Mouse (Mus musculus): ENCODE measurements around the gene Faf1. TPM values are rescaled to one million over a fixed set of nuclear protein-coding genes. Genes with fewer than 3 reads are reported as not detected.
A peak's percentile ranks its signal among the peaks of the same experiment; 100 is the strongest.
"Not testable (repeated sequence)": the region's sequence is repeated elsewhere in the genome, so short reads cannot be mapped to it uniquely, and the experiment has no call there.

The Faf1 gene
- total RNA-seq, 2 experiments from 2014 or later: 26.8 to 27.6 TPM

DNA sequence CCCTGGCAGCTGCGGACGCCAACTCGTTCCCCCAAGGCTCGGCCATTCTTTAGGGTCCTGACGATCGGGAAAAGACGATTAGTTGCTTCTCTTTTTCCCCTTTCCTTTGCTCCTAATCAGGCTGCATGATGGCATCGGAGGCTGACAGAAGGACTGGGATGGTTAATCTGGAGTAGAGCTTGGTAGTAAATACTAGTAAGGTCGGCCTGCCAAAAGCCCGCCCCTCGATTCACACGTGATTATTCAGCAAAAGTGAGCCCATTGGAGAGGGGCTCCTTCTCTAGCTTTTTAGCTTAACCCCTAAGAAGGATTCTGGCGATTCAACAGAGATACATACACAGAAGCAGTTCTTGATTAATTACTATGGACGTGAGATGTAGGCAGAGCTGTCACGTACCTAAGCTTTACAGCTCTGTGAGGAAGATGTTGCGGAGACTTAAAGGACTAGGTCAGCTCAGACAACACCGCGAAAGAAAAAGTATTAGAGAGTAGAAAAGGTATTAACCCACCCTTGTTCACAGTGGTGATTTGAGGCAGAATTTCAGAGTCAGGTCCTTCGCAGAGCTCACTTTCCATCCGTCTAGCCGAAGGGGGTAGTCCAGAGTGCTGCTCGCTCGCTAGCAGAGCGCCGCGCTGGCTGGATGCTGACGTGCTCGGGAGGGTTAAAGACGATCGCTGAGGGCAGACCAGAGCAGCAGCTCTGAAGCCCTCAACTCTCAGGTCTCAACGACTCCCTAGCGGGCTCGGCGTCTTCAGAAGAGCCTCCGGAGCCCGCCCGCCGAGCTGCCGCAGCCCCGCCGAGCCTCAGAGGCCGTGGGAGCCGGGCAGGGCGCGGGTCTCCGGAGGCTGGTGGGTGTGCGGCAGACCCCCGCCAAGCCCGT is 11.0 kb upstream of the Faf1 start:
- DNase-seq: peak; percentile 70

DNA sequence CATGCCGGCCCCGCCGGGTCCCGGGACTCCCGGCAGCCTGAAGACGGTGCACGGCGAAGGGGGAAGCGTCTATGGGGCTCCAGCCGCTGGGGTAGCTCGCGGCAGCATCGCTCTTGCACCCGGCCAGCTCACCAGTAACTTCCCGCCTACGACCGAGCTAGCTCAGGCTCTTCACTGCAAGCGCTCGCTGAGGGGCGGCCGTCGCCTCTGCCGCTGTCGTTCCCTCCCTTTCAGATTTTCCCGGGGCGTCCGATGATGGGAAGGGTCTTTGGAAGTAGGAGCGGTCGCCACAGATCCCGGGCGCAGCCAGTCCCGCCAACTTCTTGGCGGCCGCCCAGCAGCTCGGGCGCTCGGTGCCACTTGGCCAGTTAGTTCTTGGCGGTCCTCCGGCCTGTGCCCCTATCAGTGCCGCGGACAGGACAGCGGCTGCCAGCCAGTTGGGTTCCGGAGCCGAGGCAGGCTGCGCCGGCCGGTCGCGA is 10.4 kb upstream of the Faf1 start:
- DNase-seq: peak; percentile 77

- DNase-seq: peak; percentile 90
Observed at GRCm38 (mm10) chr4:109666461-109667269, 9.7 kb upstream of the Faf1 start, which contains the start of gene Cdkn2c. TSS of gene Cdkn2c (minus strand) at chr4:109667189.

DNA sequence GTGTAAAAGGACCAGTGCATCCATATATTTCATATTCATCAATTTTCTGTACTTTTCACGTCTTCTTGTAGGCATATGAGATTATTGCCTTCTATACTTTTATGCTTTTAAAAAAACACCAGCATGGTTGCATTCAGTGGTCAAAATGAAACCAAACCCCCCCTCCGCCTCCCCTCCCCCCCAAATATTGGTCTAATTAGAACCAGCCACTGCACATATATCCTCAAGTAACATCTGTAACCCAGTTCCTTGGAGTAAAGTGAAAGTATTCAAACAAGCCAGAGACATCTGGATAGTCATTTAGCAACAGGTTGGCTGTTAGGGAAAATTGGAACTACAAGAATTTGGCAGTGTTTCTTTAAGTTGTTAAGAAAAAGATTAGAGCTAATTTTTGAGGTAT is 8.9 kb upstream of the Faf1 start:
- no peak for DNase-seq

GRCm38 (mm10) chr4:109670213-109670612 is 6.2 kb upstream of the Faf1 start:
- DNase-seq: no peak

DNA sequence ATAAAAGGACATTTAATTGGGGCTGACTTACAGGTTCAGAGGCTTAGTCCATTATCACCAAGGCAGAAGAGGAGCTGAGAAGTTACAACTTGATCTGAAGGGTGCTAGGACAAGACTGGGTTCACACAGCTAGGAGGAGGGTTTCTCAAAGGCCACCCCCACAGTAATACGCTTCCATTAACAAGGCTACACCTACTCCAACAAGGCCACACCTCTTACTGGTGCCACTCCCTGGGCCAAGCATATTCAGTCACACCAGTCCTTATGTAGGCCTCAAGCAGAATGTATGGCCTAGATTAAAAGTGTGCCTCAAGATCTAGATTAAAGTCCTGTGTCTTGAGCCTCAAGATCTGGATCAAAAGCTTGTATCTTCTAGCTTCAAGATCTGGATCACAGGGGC is 4.4 kb upstream of the Faf1 start:
- no peak for DNase-seq

DNA sequence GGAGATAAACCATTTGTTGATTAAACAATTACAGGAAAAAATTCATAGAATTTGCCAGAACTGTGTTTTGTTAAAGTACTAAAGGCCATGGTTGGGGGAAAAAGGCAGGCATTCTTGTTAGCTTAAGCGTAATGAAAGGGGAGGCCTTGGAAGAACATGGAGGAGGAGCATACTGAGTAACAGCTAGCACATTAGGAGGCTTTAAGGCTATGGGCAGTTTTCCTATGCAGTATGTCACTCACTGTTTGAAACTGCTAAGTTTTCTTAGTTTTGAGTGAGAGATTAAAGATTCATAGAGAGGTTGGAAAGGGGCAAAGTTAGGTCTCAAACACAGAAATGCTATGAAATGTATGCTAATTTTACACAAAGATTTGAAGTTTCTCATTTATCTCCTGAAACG is 2.3 kb upstream of the Faf1 start:
- no peak for DNase-seq

GRCm38 (mm10) chr4:109677221-109677620 is 833 bp downstream of the Faf1 start:
- no peak for DNase-seq

DNA sequence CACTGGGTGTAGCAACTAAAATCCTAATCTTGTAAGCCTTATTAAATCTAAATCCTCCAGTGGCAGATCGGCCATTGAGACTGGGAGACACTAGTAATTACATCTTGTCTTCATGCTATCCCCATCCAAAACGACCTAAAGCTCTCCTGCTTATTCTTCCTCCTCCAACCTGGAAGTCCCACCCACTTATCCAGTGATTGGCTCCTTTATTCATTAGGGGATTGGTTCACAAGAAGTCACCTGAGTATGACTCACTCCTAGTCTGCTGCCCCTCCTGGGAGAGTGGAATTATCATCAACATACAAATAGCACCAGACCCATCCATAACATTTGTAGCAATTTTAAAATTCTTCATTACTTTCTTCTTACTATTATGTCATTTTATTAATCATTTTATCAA is 7.2 kb downstream of the Faf1 start:
- DNase-seq: no peak

GRCm38 (mm10) chr4:109692674-109693073 is 16.3 kb downstream of the Faf1 start:
- no peak for DNase-seq

DNA sequence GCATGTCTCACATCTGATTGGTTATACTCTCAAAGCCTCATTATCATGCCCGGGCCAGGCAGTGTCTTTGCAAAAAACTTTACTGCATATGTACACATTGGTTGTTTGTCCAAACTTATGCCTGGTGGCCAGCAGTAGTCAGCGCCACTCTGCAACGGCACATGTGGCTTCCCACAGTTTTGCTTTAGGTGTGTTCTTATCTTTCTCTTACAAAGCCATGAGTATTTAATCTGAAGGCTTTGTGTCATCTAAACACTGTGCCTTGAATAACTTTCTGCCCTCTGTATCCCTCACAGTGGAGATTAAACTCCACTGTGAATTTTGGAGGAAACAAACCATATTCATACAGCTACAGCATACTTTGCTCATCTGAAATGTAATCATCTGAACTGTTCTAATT is 24.3 kb downstream of the Faf1 start:
- not testable (repeated sequence) for DNase-seq

- DNase-seq: no peak
Observed at GRCm38 (mm10) chr4:109703568-109703967, 27.2 kb downstream of the Faf1 start.

DNA sequence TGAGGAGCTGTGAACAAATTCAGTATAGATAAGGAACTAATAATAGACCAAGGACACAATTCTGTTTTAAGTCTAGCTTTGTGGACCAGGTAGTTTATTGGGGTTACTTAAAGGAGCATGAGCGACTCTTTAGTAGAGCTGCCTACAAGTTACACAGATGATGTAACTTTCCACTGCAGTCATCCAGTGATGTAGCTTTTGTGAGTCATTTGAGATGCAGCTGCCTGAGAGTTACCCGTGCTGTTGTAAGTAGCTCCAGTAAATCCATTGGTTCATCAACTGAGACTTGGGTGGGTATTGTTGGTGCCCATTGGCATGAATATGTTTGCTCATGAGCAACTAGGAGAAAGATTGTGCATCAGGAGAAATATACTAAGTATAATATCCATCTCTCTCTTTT is 29.0 kb downstream of the Faf1 start:
- DNase-seq: no peak

DNA sequence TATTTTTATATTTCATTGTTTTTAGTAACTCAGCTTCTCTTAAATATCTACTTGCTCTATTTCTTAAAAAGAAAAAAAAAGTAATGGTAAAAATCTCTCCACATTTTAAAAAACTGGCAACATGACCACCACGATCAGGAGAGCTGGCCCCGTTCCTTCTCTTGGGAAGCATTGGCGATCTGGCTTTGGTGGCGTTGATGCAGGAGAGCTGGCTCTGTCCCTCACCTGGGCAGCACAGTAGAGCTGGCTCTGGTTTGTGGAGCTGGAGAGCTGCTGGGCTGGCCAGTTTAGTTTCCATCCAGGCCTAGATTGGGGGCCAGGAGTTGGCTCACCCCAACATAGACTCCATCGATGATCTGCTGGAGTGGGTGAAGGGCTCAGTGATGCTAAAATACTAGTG is 42.9 kb downstream of the Faf1 start:
- DNase-seq: no peak

- DNase-seq: peak; percentile 26
Observed at GRCm38 (mm10) chr4:109729281-109729680, 52.9 kb downstream of the Faf1 start.

DNA sequence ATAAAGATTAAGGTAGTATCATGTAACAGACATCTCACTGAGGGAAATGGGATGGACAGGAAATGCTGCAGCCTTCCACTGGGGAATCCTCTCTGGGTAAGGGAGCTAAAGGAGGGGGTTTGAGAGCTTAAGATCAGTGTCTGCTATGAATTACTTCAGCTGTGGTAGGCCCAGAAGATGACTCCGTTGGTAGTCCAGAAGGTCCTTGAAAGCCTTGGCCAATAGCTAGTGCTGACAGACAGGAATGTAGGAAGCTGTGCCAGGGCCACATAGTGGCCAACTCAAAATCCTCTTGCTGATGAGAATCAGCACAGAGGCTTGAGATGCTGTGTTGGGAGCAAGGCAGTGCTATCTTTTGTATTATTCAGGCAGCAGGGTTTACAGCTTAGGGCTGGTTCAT is 59.4 kb downstream of the Faf1 start:
- DNase-seq: peak; percentile 52

DNA sequence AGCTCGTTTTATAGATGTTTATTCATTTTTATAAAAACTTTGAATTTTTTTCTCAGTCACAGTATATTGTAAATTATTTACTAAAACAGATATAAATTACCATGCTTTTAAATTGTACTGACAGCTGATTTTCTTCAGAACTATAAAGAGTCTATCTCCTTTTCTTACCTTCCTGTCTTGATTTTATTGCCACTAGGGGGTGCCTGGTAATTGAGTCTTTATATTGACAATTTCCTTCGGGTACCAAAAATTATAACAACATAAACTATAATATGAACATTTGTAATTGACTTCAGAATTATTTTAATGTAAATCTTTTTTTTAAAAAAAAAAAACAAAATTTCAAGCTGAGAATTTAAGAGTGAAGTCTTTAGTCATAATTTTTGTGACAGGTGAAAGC is 67.6 kb downstream of the Faf1 start:
- no peak for DNase-seq

DNA sequence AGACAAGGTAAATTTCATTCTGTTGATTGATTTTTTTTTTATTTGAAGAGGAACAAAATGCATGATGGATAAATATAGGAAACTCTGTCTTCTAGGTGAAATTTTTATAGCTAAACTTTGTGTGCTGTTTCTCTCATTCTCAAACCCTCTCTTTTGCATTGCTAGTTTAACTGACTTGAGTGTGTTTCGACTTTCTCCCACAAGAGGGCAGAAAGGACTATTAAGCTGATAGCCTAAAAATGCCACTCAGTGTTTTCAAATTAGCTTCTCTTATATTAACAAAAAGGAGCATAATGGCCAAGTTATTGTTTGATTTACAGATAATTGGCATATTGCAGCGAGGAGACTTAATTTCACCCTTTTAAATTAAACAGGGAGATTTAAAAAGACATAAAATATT is 82.6 kb downstream of the Faf1 start:
- DNase-seq: peak; percentile 12

- no peak for DNase-seq
Observed at GRCm38 (mm10) chr4:109759901-109760300, 83.5 kb downstream of the Faf1 start.

GRCm38 (mm10) chr4:109760501-109760900 is 84.1 kb downstream of the Faf1 start:
- DNase-seq: no peak

GRCm38 (mm10) chr4:109762768-109763501 is 86.5 kb downstream of the Faf1 start:
- no peak for DNase-seq

GRCm38 (mm10) chr4:109769071-109769470 is 92.7 kb downstream of the Faf1 start:
- no peak for DNase-seq

All from gastrocnemius, postnatal 10 days (tissue).